Mouse (Mus musculus) kidney, embryonic 16.5 days (tissue): ENCODE measurements at regions not wholly inside any gene's neighbourhood (a gene's known extent, or its start where the extent isn't known, plus 50 kb on each side); places are given as distances from the start of the nearest gene placed in this dataset.
A peak's percentile ranks its signal among the peaks of the same experiment; 100 is the strongest.

ENCODE experiments used
- ATAC-seq: fragments of 200-750 bp; cut with Nextera tagmentation; 2 replicates; pipeline ENCODE4 v1.8.0; 2017; ENCODE audit warnings: moderate TSS enrichment; ENCODE audit not compliant: low FRiP score, low TSS enrichment
- H3K27ac ChIP-seq: fragments of 300-500 bp; sonication (generic); 2 replicates; pipeline ENCODE4 v1.5.1; 2014; ENCODE audit warnings: low read length
- H3K27me3 ChIP-seq: fragments of 300-500 bp; sonication (generic); 2 replicates; pipeline ENCODE4 v1.6.1; 2014; ENCODE audit warnings: low read length, control low read depth, mixed read lengths; ENCODE audit not compliant: insufficient read depth
- H3K36me3 ChIP-seq: fragments of 300-500 bp; sonication (generic); 2 replicates; pipeline ENCODE4 v1.6.1; 2014; ENCODE audit warnings: low read length, control low read depth, mixed read lengths; ENCODE audit not compliant: insufficient read depth
- H3K4me1 ChIP-seq: fragments of 300-500 bp; sonication (generic); 2 replicates; pipeline ENCODE4 v1.6.1; 2014; ENCODE audit warnings: low read length, control low read depth, mixed read lengths; ENCODE audit not compliant: insufficient read depth
- H3K4me2 ChIP-seq: fragments of 300-500 bp; sonication (generic); replicated peaks from 2 replicates; pipeline ENCODE4 v1.6.1; 2014; ENCODE audit warnings: low read depth, low read length
- H3K4me3 ChIP-seq: fragments of 300-500 bp; sonication (generic); 2 replicates; pipeline ENCODE4 v1.5.1; 2014; ENCODE audit warnings: mild to moderate bottlenecking, low read length
- H3K9ac ChIP-seq: fragments of 300-500 bp; sonication (generic); replicated peaks from 2 replicates; pipeline ENCODE4 v1.6.1; 2014; ENCODE audit warnings: low read length
- H3K9me3 ChIP-seq: fragments of 300-500 bp; sonication (generic); 2 replicates; pipeline ENCODE4 v1.6.1; 2016; ENCODE audit warnings: low read length, control low read depth
- WGBS: fragments of 180-500 bp; shearing (Covaris S2); extraction: QIAGEN DNeasy Blood & Tissue Kit; methylation state at CpG from one replicate; pipeline ENCODE4 v1.1.7; 2014; 5-methylcytosine and 5-hydroxymethylcytosine counted together

DNA sequence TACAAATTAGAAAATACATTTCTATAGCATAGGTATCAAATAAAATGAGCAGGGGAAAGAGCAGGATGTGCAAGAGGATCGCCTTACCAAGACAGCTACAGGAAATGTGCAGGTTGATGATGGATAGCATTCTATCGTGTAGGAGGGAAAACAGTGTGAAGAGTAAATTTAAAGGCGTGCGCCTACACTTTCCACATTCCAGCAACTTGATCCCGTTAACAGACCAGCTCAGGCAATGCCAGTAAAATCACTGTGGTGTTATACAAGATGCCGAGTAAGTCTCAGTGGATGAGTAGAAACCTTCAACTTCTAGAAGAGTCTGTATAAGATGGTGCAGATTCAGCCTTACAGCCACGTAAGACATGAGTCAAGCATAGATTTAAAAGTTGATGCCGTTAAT, 831.8 kb upstream of the Chrm3 start:
- H3K36me3 ChIP-seq, result no peaks in the 10 kb centered on the region

DNA sequence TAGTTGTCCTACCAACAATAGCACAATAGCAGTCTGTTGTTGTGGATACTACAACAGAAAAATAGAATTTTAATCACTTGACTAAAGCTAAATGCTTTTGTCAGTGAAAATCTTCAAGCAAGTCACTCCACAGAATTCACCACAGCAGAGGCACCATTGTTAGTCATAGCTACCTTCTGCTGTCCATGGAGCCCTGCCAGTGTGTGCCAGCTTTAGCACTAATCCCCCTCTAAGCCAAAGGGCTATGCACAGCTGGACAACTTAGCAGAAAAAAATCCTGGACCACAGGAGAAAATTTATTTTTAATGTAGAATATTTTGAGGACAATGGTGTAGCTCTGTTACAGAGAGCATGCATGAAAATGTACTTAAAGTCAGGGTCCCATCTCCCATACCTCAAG, 820.5 kb upstream of the Chrm3 start:
- H3K27ac ChIP-seq, result no peak overlapping the region
- no peak overlapping the region for H3K4me3 ChIP-seq
- H3K27me3 ChIP-seq, result no peaks in the 10 kb centered on the region
- no peaks in the 10 kb centered on the region for H3K4me1 ChIP-seq
- H3K9me3 ChIP-seq, result no peaks in the 10 kb centered on the region
- H3K4me2 ChIP-seq, result no peak overlapping the region
- no peak for ATAC-seq
- no peaks in the 10 kb centered on the region for H3K36me3 ChIP-seq
- no peak overlapping the region for H3K9ac ChIP-seq

More for the DNA sequence above, 831.8 kb upstream of the Chrm3 start:
- no peaks in the 10 kb centered on the region for H3K27me3 ChIP-seq
- H3K9me3 ChIP-seq, result no peaks in the 10 kb centered on the region
- H3K4me1 ChIP-seq, result no peaks in the 10 kb centered on the region
- H3K4me2 ChIP-seq, result no peak overlapping the region
- H3K9ac ChIP-seq, result no peak overlapping the region
- WGBS, result 35% methylated on average over 8 of the region's 8 CpGs
- H3K4me3 ChIP-seq, result no peak overlapping the region
- ATAC-seq, result peak; percentile 74; the same call in 1 of the 2 replicates
- H3K27ac ChIP-seq, result no peak overlapping the region

DNA sequence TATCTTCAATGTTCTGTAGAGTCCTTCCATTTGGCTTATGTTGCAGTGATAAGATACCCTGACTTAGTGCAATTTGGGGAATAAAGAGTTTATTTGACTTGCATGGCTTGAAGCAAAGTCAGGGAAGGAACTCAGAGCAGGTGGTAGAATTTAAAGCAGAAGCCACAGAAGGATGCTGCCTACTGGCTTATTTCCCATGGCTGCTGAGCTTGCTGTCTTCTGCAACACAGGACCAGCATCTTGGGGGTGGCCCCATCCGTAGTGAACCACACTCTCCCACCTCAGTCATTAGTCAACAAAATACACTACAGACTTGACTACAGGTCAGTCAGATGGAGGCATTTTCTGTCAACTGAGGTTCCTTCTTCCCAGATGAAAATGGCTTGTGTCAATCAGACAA, 819.7 kb upstream of the Chrm3 start:
- no peak for ATAC-seq
- Histone ChIP-seq H3K9me3 (no peaks in the 10 kb centered on the region), H3K4me2 (no peak overlapping the region), H3K27ac (no peak overlapping the region), H3K27me3 (no peaks in the 10 kb centered on the region), H3K4me3 (no peak overlapping the region), H3K36me3 (no peaks in the 10 kb centered on the region), H3K9ac (no peak overlapping the region), H3K4me1 (no peaks in the 10 kb centered on the region)
- 86% methylated on average over 1 of the region's 1 CpGs for WGBS

DNA sequence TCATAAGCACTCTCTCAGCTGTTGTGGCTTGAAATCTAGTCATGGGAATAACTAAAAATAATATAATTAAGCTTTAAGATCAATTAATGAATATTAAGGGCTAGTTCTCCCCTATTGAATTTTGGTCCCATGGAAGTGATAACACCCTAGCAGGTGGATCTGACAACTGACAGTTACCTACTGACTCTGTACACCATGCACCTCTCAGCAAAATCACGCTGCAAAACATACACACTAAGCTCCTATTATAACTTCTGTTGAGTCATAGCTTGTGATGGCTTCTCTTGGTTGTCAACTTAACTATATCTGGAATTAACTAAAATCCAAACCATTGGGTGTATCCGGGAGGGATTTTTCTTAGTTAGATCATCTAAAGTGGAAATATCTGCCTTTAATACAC, 817.9 kb upstream of the Chrm3 start:
- Histone ChIP-seq H3K27ac (no peak overlapping the region), H3K4me2 (no peak overlapping the region), H3K27me3 (no peaks in the 10 kb centered on the region), H3K4me3 (no peak overlapping the region), H3K9ac (no peak overlapping the region), H3K36me3 (no peaks in the 10 kb centered on the region), H3K9me3 (no peaks in the 10 kb centered on the region), H3K4me1 (no peaks in the 10 kb centered on the region)
- no peak for ATAC-seq
- 86% methylated on average over 2 of the region's 2 CpGs for WGBS

DNA sequence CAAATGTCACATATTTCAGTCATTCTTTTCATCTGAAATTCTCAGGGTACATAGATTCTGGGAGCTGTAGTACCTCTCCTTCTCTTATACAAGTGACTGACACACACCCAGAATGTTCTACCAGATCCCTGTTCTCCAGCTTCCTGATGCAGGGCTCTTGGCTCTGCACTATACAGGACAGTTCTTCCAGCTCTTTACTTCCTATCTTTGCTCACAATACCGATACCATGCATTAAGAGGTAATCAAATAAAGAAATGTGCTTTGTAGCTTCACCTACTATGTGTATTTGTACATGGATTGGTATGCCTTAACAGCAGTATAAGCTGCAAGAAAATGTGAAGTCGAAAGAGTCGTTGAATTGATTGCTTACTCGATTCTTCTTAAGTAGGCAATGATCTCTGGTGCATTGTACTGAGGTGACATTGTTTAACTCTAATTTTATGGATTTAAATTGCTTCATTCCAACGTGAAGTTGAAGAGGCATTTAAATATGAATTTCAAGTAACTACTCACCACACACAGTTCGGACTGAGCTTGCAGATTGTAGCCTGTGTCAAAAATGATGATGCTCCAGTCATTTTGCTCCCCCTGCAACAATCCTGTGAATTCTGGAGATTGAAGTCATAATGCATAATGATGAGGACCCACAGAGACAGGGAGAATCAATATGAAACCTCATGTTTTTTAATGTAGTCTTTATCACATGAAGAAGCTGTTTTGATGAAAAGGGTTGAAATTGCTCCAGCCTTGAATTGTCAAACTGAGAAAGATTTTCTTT, 817.2 kb upstream of the Chrm3 start:
- 85% methylated on average over 6 of the region's 6 CpGs for WGBS
- no peak overlapping the region for H3K4me3 ChIP-seq
- no peak overlapping the region for H3K9ac ChIP-seq
- no peaks in the 10 kb centered on the region for H3K36me3 ChIP-seq
- no peak overlapping the region for H3K4me2 ChIP-seq
- no peaks in the 10 kb centered on the region for H3K27me3 ChIP-seq
- H3K27ac ChIP-seq, result no peak overlapping the region
- no peaks in the 10 kb centered on the region for H3K9me3 ChIP-seq
- no peaks in the 10 kb centered on the region for H3K4me1 ChIP-seq
- no peak for ATAC-seq

DNA sequence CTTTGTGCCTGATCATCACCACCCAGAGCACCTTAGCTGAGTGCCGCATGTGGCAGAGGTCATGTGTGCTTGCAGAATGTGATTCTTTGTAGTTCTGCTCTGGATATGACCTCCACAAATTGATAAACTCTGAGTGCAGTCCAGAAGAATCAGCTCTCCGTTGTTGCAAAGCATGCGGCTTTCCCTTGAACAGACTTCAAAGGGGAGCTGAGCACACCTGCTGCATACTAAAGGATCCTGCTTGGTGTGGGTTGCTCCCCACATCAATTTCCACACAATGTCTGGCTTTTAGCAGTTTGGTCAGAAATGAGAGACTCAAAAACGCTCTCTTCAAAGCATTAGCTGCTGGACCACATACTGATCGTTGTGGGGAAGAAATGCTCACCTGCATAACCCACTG, 806.5 kb upstream of the Chrm3 start:
- Histone ChIP-seq H3K4me3 (no peak overlapping the region), H3K4me1 (no peaks in the 10 kb centered on the region), H3K9ac (no peak overlapping the region), H3K4me2 (no peak overlapping the region), H3K9me3 (no peaks in the 10 kb centered on the region), H3K36me3 (no peaks in the 10 kb centered on the region), H3K27ac (no peak overlapping the region), H3K27me3 (no peaks in the 10 kb centered on the region)
- ATAC-seq, result no peak
- 71% methylated on average over 5 of the region's 5 CpGs for WGBS

DNA sequence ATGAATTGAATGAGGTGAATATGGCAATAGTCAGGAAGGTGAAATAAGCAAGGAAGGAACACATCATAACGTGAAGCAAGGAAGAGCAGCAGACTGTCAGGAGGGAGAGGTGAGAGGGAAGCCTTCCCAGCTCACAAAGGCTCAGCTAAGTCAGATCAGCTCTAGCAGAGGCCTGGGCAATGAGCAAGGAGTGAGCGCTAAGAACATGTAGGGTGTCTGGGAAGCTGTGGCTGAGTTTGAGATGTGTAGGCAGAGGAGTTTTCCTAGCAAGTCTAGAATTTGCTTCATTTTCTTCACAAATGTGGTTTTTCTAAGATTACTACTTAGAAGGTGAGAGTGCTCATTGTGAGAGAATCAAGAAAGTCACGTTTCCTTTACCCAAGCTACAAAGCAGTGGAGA, 803.5 kb upstream of the Chrm3 start:
- Histone ChIP-seq H3K36me3 (no peaks in the 10 kb centered on the region), H3K4me2 (no peak overlapping the region), H3K27ac (no peak overlapping the region), H3K27me3 (no peaks in the 10 kb centered on the region), H3K4me3 (no peak overlapping the region), H3K9ac (no peak overlapping the region), H3K9me3 (no peaks in the 10 kb centered on the region), H3K4me1 (no peaks in the 10 kb centered on the region)
- ATAC-seq, result no peak
- WGBS, result 83% methylated on average over 3 of the region's 3 CpGs

DNA sequence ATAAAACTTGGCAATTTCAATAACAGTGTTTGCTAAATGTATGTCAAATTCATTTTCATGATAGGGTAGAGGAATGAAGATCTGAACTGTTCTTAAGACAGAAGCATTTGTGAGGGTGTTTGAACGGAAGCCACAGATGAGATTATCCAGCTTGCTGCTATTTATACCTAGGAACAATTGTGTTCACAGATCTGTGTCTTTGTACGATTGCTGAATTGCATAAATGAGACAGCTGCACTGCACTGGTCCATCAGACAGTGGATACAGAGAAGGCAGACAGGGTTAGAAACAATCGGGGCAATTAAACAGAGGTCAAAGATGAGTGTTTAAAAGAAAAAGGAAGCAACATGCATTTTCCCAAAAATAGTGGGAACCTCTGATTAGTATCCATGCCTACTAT, 786.6 kb upstream of the Chrm3 start:
- no peaks in the 10 kb centered on the region for H3K4me1 ChIP-seq
- no peak for ATAC-seq
- no peaks in the 10 kb centered on the region for H3K9me3 ChIP-seq
- no peak overlapping the region for H3K9ac ChIP-seq
- no peak overlapping the region for H3K4me2 ChIP-seq
- no peaks in the 10 kb centered on the region for H3K27me3 ChIP-seq
- H3K36me3 ChIP-seq, result no peaks in the 10 kb centered on the region
- H3K4me3 ChIP-seq, result no peak overlapping the region
- WGBS, result 85% methylated on average over 3 of the region's 3 CpGs
- no peak overlapping the region for H3K27ac ChIP-seq

DNA sequence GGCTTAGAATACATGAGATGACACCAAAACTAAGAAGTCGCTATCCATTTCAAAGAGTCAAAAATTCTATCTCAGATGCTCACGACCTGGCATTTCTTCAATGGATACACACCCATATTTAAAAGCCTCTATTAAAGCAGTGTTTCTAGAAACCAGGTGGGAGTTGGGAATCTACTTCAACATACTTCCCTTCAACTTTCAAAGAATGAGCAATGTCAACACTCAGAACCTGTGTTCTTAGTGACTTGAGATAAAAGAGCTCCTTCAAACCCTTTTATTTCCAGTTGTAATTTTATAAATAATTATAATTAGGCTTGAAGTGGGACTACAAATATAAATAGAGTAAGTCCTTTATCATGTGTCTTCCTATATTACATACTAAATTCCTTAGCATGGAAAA, 747.0 kb upstream of the Chrm3 start:
- H3K9me3 ChIP-seq, result no peaks in the 10 kb centered on the region
- ATAC-seq, result no peak
- no peaks in the 10 kb centered on the region for H3K4me1 ChIP-seq
- 70% methylated on average over 2 of the region's 2 CpGs for WGBS
- H3K9ac ChIP-seq, result no peak overlapping the region
- no peak overlapping the region for H3K4me3 ChIP-seq
- H3K27me3 ChIP-seq, result no peaks in the 10 kb centered on the region
- no peak overlapping the region for H3K4me2 ChIP-seq
- H3K27ac ChIP-seq, result no peak overlapping the region
- no peaks in the 10 kb centered on the region for H3K36me3 ChIP-seq

DNA sequence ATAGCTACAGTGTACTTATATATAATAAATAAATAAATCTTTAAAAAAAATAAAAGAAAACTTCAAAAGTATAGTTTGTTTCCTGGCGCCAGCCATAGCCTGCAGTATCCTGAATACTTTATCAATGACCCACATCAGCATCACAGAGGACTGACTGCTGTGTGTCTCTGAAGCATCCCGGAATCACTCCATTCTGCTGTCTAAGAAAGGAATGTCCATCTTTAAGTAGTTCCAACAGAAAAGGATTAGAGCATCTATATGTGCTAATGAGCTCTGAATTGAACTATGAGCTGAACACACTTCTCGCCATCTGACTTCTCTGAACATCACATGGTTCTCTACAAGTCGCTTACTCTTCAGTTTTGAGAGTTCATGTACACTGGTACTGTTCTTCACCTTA, 745.8 kb upstream of the Chrm3 start:
- no peaks in the 10 kb centered on the region for H3K27me3 ChIP-seq
- H3K9me3 ChIP-seq, result no peaks in the 10 kb centered on the region
- no peak overlapping the region for H3K9ac ChIP-seq
- no peaks in the 10 kb centered on the region for H3K36me3 ChIP-seq
- no peak for ATAC-seq
- no peaks in the 10 kb centered on the region for H3K4me1 ChIP-seq
- no peak overlapping the region for H3K27ac ChIP-seq
- H3K4me3 ChIP-seq, result no peak overlapping the region
- 98% methylated on average over 4 of the region's 4 CpGs for WGBS
- H3K4me2 ChIP-seq, result no peak overlapping the region
